2 mouse cellular contexts compared by ENCODE assay signal in the genomic region with DNA sequence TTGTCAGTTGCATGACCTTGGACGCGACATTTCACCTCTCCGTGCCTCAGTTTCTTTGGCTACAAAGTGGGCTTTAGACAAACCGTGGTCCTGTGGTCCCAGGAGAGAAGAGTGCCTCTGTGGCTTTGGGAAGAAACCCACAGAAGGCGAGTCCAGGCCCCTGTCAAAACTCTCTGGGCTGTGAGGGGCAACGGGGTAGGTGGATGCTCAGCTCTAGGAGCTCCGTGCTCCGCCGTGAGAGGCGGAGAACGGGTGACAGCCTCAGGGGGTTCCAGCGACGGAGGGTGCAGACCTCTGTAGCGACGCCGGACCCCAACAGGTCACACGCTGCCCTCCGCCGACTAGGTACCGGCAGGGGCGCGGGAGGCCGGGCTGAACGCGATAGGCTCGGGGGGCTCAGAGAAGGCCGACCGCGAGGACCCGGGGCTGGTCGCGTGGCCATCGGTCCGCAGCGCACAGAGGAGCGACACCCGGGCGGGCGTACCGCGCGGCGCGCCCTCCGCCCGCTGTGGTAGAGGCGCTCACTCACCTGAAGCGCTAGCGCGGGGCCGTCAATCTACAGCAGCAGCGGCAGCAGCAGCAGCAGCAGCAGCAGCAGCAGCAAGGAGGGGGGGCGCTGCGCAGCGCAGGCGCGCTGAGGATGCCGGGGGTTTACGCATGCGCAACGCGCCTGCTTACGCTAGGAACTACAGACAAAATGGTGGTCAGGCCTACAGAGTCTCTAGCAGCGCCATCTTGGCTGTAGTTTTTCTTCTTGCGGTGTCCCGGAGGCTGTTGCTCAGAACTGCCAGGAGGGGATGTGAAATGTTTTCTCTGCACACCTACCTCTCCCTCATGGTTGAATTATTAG.
TF ChIP-seq lines count a peak whose summit lies in the region.

A gene (minus strand): TSS at position 587 of the 850 bp plus-strand sequence.

TF ChIP-seq in C2C12, 6 proteins besides CTCF, POLR2A, EP300 and RAD21 (continued from another document):
- no peak for TF ChIP-seq MYOD1 (IDR thresholded peaks at IDR 0.05; ENCODE audit: control insufficient read depth, insufficient read length, low read depth)

TF ChIP-seq in myocyte, 11 proteins besides CTCF, POLR2A, EP300 and RAD21 (continued from another document):
- no peak for TF ChIP-seq TCF3 (IDR thresholded peaks at IDR 0.05; ENCODE audit: insufficient read length, low read depth)
TF ChIP-seq in myocyte: peak in this region for 3.
